Mouse (Mus musculus) midbrain, embryonic 12.5 days (tissue): ENCODE results near the gene Cxcr5. TPM values are rescaled to one million over a fixed set of nuclear protein-coding genes. Genes with fewer than 3 reads are reported as not detected.

Experiments used
- ATAC-seq: fragments of 200-750 bp; cut with Nextera tagmentation; 2 replicates; pipeline ENCODE4 v1.8.0; 2017; ENCODE audit warnings: low read depth, moderate TSS enrichment, moderate library complexity; ENCODE audit not compliant: low FRiP score
- H3K27ac ChIP-seq: fragments of 300-500 bp; sonication (generic); replicated peaks from 2 replicates; pipeline ENCODE4 v1.5.1; 2016; ENCODE audit warnings: mild to moderate bottlenecking
- H3K27me3 ChIP-seq: fragments of 300-500 bp; sonication (generic); 2 replicates; pipeline ENCODE4 v1.6.1; 2016; ENCODE audit warnings: mild to moderate bottlenecking
- H3K36me3 ChIP-seq: fragments of 300-500 bp; sonication (generic); 2 replicates; pipeline ENCODE4 v1.6.1; 2016
- H3K4me1 ChIP-seq: fragments of 300-500 bp; sonication (generic); 2 replicates; pipeline ENCODE4 v1.6.1; 2016
- H3K4me2 ChIP-seq: fragments of 300-500 bp; sonication (generic); replicated peaks from 2 replicates; pipeline ENCODE4 v1.6.1; 2016; ENCODE audit warnings: mild to moderate bottlenecking, moderate library complexity
- H3K4me3 ChIP-seq: fragments of 300-500 bp; sonication (generic); 2 replicates; pipeline ENCODE4 v1.5.1; 2016; ENCODE audit warnings: mild to moderate bottlenecking
- H3K9ac ChIP-seq: fragments of 300-500 bp; sonication (generic); replicated peaks from 2 replicates; pipeline ENCODE4 v1.6.1; 2016; ENCODE audit warnings: mild to moderate bottlenecking, moderate library complexity
- H3K9me3 ChIP-seq: fragments of 300-500 bp; sonication (generic); 2 replicates; pipeline ENCODE4 v1.6.1; 2016; ENCODE audit warnings: mild to moderate bottlenecking
- WGBS: fragments of 180-500 bp; shearing (Covaris S2); methylation state at CpG from one replicate; pipeline ENCODE4 v1.1.7; 2016; 5-methylcytosine and 5-hydroxymethylcytosine counted together
- polyA plus RNA-seq: library from polyadenylated mRNA; unstranded; fragments of >200 nt; fragmentation: Nextera tagmentation; extraction: Ambion mirVana; gene quantifications from 2 replicates; pipeline ENCODE4 v1.2.1, GENCODE M21; 2016

The Cxcr5 gene
- polyA plus RNA-seq, 1 experiment from 2014 or later = not detected

- Histone ChIP-seq H3K27ac (peak overlapping the region; percentile 97), H3K36me3 (no peaks in the 10 kb centered on the region), H3K9ac (peak overlapping the region; percentile 81), H3K9me3 (no peaks in the 10 kb centered on the region), H3K4me2 (peak overlapping the region; percentile 85), H3K4me3 (peak overlapping the region; percentile 59), H3K27me3 (peaks cover 4% of the 10 kb centered on the region), H3K4me1 (peaks cover 40% of the 10 kb centered on the region)
- ATAC-seq = peak; percentile 31
- WGBS = under 1% methylated on average over 26 of the region's 26 CpGs
These were observed 81.8 kb downstream of the Cxcr5 start for GRCm38 (mm10) chr9:44479628-44480428.

DNA sequence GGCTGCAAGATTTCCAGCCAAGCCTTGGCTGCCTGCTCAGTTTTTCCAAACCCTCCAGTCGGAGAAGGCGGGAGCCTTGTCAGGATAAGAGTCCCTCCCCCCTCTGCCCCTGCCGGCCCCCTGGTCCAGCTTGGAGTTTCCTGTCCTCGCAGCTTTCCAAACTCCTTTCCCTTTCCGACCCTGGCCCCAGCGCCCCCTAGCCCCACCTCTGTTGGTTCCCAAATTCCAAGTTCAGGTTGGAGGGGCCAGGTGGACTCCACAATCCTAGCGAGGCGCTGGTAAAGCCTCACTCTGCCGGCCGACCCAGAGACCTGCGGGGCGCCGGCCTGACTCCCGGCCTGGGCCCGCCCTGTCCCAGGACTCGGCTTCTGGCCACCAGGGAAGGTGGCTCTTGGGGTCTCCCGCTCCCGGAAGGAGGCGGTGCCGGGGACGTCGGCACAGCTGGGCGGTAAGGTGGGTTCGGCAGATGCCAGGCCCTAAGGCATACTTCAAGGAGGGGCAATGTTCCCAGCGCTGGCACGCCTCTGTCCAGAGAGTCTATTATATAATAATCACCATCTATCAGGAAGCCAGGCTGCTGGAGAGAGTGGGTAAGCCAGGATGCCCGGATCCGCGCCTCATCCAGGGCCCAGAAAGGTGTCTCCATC lies 82.6 kb downstream of the Cxcr5 start:
- ATAC-seq = peak; percentile 66
- Histone ChIP-seq H3K4me3 (peak overlapping the region; percentile 59), H3K27me3 (peaks cover 4% of the 10 kb centered on the region), H3K36me3 (no peaks in the 10 kb centered on the region), H3K27ac (peak overlapping the region; percentile 97), H3K4me2 (peak overlapping the region; percentile 85), H3K4me1 (peaks cover 32% of the 10 kb centered on the region), H3K9ac (peak overlapping the region; percentile 81), H3K9me3 (no peaks in the 10 kb centered on the region)
- WGBS = 0% methylated on average over 29 of the region's 29 CpGs

- peak overlapping the region; percentile 85 for H3K4me2 ChIP-seq
- H3K27ac ChIP-seq = peak overlapping the region; percentile 97
- H3K4me1 ChIP-seq = peaks cover 26% of the 10 kb centered on the region
- WGBS = under 1% methylated on average over 22 of the region's 27 CpGs
- peak overlapping the region; percentile 81 for H3K9ac ChIP-seq
- peaks cover 4% of the 10 kb centered on the region for H3K27me3 ChIP-seq
- H3K36me3 ChIP-seq = no peaks in the 10 kb centered on the region
- H3K9me3 ChIP-seq = no peaks in the 10 kb centered on the region
- peak; percentile 63 for ATAC-seq
- H3K4me3 ChIP-seq = peak overlapping the region; percentile 59
These were observed 83.3 kb downstream of the Cxcr5 start for GRCm38 (mm10) chr9:44478229-44478921.

- H3K9me3 ChIP-seq = no peaks in the 10 kb centered on the region
- H3K27ac ChIP-seq = peak overlapping the region; percentile 97
- H3K27me3 ChIP-seq = peaks cover 4% of the 10 kb centered on the region
- ATAC-seq = no peak
- H3K36me3 ChIP-seq = no peaks in the 10 kb centered on the region
- H3K4me1 ChIP-seq = peaks cover 26% of the 10 kb centered on the region
- peak overlapping the region; percentile 59 for H3K4me3 ChIP-seq
- WGBS = 6% methylated on average over 24 of the region's 24 CpGs
- H3K9ac ChIP-seq = peak overlapping the region; percentile 81; the same call in 1 of the 2 replicates
- peak overlapping the region; percentile 85 for H3K4me2 ChIP-seq
These were observed 84.1 kb downstream of the Cxcr5 start for GRCm38 (mm10) chr9:44477339-44478228.

GRCm38 (mm10) chr9:44475936-44476335 lies 85.7 kb downstream of the Cxcr5 start:
- WGBS = 93% methylated on average over 3 of the region's 3 CpGs
- no peak overlapping the region for H3K9ac ChIP-seq
- ATAC-seq = no peak

DNA sequence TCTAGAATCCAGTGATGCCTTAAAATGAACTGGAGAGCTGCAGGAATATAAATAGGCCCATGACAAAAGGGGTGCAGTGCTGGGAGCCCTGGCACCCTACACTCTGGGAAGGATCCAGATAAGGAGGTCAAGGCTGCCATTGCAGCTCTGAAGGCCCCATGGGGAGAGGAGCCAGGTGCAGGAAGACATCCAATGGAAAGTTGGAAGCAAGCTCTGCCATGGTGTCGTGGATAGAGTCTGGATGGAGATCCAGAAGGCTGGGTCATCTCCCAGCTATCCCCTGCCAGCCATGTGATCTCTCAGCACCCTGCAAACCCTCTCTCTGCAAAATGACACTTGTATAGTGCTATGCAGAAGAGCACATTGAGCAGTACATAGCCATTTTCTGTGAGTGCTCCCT lies 87.3 kb downstream of the Cxcr5 start:
- ATAC-seq = no peak
- Histone ChIP-seq H3K9me3 (no peaks in the 10 kb centered on the region), H3K36me3 (no peaks in the 10 kb centered on the region), H3K4me1 (peaks cover 13% of the 10 kb centered on the region), H3K27me3 (no peaks in the 10 kb centered on the region), H3K9ac (no peak overlapping the region), H3K27ac (no peak overlapping the region), H3K4me3 (no peak overlapping the region), H3K4me2 (no peak overlapping the region)
- 31% methylated on average over 1 of the region's 1 CpGs for WGBS

More at GRCm38 (mm10) chr9:44475936-44476335, 85.7 kb downstream of the Cxcr5 start:
- Histone ChIP-seq H3K36me3 (no peaks in the 10 kb centered on the region), H3K4me3 (no peak overlapping the region), H3K27me3 (no peaks in the 10 kb centered on the region), H3K27ac (no peak overlapping the region), H3K4me2 (no peak overlapping the region), H3K9me3 (no peaks in the 10 kb centered on the region), H3K4me1 (peaks cover 18% of the 10 kb centered on the region)

DNA sequence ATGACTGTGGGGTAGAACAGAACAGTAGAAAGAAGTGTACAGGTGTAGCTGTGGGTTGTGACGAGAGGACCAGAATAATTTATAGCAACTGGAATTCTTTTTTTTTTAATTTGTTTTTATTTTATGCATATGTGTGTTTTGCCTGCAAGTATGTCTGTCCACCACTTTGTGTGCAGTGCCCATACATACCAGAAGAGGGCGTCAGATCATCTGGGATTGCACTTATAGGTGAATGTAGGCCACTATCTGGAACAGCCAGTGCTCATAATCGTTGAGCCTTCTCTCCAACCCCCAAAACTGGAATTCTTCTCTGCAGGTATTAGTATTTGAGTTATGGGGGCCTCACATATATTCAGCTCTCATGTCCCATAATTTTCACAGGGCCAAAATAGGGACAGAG lies 88.5 kb downstream of the Cxcr5 start:
- no peak for ATAC-seq
- no peak overlapping the region for H3K27ac ChIP-seq
- no peak overlapping the region for H3K9ac ChIP-seq
- no peak overlapping the region for H3K4me3 ChIP-seq
- peaks cover 15% of the 10 kb centered on the region for H3K4me1 ChIP-seq
- no peaks in the 10 kb centered on the region for H3K27me3 ChIP-seq
- no peaks in the 10 kb centered on the region for H3K36me3 ChIP-seq
- no peaks in the 10 kb centered on the region for H3K9me3 ChIP-seq
- WGBS = 68% methylated on average over 3 of the region's 3 CpGs
- no peak overlapping the region for H3K4me2 ChIP-seq

GRCm38 (mm10) chr9:44468800-44469199 lies 92.9 kb downstream of the Cxcr5 start:
- Histone ChIP-seq H3K4me2 (no peak overlapping the region), H3K27ac (no peak overlapping the region), H3K4me1 (peaks cover 5% of the 10 kb centered on the region; the same call in 1 of the 2 replicates), H3K9ac (no peak overlapping the region), H3K36me3 (no peaks in the 10 kb centered on the region), H3K9me3 (no peaks in the 10 kb centered on the region), H3K4me3 (no peak overlapping the region), H3K27me3 (0 out of 2 replicates have a peak, but pooled peaks cover 6% of the 10 kb centered on the region)
- WGBS = 61% methylated on average over 2 of the region's 2 CpGs
- no peak for ATAC-seq

- H3K9ac ChIP-seq = no peak overlapping the region
- H3K4me3 ChIP-seq = no peak overlapping the region
- H3K36me3 ChIP-seq = no peaks in the 10 kb centered on the region
- H3K4me1 ChIP-seq = peaks cover 5% of the 10 kb centered on the region; the same call in 1 of the 2 replicates
- no peak overlapping the region for H3K4me2 ChIP-seq
- H3K27me3 ChIP-seq = 0 out of 2 replicates have a peak, but pooled peaks cover 6% of the 10 kb centered on the region
- H3K9me3 ChIP-seq = no peaks in the 10 kb centered on the region
- 62% methylated on average over 7 of the region's 7 CpGs for WGBS
- no peak for ATAC-seq
- H3K27ac ChIP-seq = no peak overlapping the region
These were observed 93.5 kb downstream of the Cxcr5 start for GRCm38 (mm10) chr9:44468224-44468623.

- Histone ChIP-seq H3K9ac (no peak overlapping the region), H3K27ac (no peak overlapping the region), H3K4me3 (no peak overlapping the region), H3K4me2 (no peak overlapping the region), H3K36me3 (no peaks in the 10 kb centered on the region), H3K4me1 (peaks cover 13% of the 10 kb centered on the region), H3K9me3 (no peaks in the 10 kb centered on the region), H3K27me3 (0 out of 2 replicates have a peak, but pooled peaks cover 5% of the 10 kb centered on the region)
- no peak for ATAC-seq
- 84% methylated on average over 5 of the region's 5 CpGs for WGBS
These were observed 99.7 kb downstream of the Cxcr5 start for GRCm38 (mm10) chr9:44461950-44462349.
